Mouse (Mus musculus): ENCODE data around the gene Gkn3. TPM values are rescaled to one million over a fixed set of nuclear protein-coding genes. Genes with fewer than 3 reads are reported as not detected.

Gene Gkn3
- polyA plus RNA-seq, 1 experiment = not detected

DNA sequence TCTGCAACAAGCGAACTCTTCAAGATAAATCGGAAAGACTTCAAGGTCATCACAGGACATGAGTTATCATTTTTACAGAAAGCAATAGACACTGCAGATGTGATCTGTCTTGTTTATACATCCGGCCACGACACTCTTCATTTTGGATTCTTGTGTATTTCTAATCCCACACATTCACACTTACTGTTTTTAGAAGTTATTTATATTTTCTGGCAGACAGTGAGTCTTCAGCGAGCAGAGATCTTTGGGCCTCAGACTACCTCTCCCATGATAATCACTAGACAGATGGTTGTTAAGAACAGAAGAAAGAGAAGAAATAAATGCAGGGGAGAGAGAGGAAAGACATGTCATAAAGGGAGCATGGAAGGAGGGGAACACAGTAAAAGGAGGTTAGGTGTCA is 19.5 kb downstream of the Gkn3 start:
- TF ChIP-seq CEBPB (IDR thresholded peaks at IDR 0.05; ENCODE audit: insufficient read depth, poor library complexity, severe bottlenecking) (no peak), POLR2A (IDR thresholded peaks at IDR 0.05; ENCODE audit: insufficient read length, low read depth) (no peak), MAX (IDR thresholded peaks at IDR 0.05; ENCODE audit: low read depth) (no peak), TCF12 (IDR thresholded peaks at IDR 0.05; ENCODE audit: insufficient read depth, poor library complexity, severe bottlenecking) (no peak), USF1 (IDR thresholded peaks at IDR 0.05; ENCODE audit: low read depth) (no peak), E2F4 (IDR thresholded peaks at IDR 0.05; ENCODE audit: insufficient read depth) (no peak), MYOG (IDR thresholded peaks at IDR 0.05; ENCODE audit: control insufficient read depth in 1 of 3, insufficient read depth in 1 of 3, insufficient read length in 2 of 3, low read depth in 2 of 3) (no peak), SRF (IDR thresholded peaks at IDR 0.05; ENCODE audit: control insufficient read depth, insufficient read length, low read depth) (no peak)
- Histone ChIP-seq H3K4me3 (no peak overlapping the region), H3K4me2 (ENCODE audit: low read depth) (no peak overlapping the region), H3ac (ENCODE audit: control insufficient read depth, insufficient read length) (no peak overlapping the region), H3K36me3 (ENCODE audit: control insufficient read depth, insufficient read depth) (no peaks in the 10 kb centered on the region), H3K27me3 (ENCODE audit: control insufficient read depth, insufficient read depth, insufficient read length) (peaks cover 45% of the 10 kb centered on the region), H3K79me2 (ENCODE audit: control insufficient read depth, insufficient read depth) (no peaks in the 10 kb centered on the region)

DNA sequence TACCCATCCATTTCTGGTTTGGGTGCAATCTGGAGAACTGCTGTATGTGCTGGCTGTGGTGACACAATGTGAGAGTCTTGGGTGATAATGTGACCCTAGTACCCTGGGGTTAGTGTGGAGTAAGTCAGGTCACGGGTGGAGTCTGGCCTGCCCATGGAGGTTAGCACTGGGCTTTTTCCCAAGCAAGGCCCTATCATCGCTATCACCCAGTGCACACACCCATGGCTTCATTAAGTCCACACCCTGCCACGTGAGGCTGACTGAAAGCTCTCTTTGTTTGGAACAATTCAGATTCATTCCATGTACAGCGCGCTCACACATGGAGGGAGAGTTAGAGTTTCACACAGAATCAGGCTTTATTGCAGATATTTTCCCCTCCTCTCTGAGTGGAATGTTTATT is 34.3 kb downstream of the Gkn3 start:
- Histone ChIP-seq H3K79me2 (ENCODE audit: control insufficient read depth, insufficient read depth) (no peaks in the 10 kb centered on the region), H3K4me3 (no peak overlapping the region), H3K36me3 (ENCODE audit: control insufficient read depth, insufficient read depth) (no peaks in the 10 kb centered on the region), H3ac (ENCODE audit: control insufficient read depth, insufficient read length) (no peak overlapping the region), H3K27me3 (ENCODE audit: control insufficient read depth, insufficient read depth, insufficient read length) (no peaks in the 10 kb centered on the region), H3K4me2 (ENCODE audit: low read depth) (no peak overlapping the region)
- TF ChIP-seq MYOG (IDR thresholded peaks at IDR 0.05; ENCODE audit: control insufficient read depth in 1 of 3, insufficient read depth in 1 of 3, insufficient read length in 2 of 3, low read depth in 2 of 3) (no peak), MAX (IDR thresholded peaks at IDR 0.05; ENCODE audit: low read depth) (no peak), E2F4 (IDR thresholded peaks at IDR 0.05; ENCODE audit: insufficient read depth) (no peak)

DNA sequence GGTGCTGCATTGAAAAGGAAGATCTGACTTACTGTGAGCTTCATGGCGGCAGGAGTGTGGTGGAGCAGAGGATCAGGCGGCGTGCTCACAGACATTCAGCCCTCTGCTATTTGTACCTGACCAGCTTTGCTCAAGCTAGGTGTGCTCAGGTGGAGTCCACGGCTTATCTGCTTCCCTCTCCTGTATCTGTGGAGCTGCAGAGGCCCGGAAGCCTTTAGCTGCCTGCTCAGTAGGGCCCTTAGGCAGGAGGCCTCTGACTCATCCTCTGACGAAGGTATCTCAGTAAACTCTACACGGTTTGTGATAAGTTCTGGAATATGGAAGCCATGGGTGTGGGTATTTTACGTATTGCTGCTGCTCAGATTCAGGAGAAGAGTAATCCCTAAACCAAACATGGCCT is 37.9 kb downstream of the Gkn3 start, which contains the start of gene Gkn1:
Gkn1 (minus strand) TSS at position 114 of the 400 bp plus-strand sequence.
- Histone ChIP-seq H3K27me3 (ENCODE audit: control insufficient read depth, insufficient read depth, insufficient read length) (peaks cover 10% of the 10 kb centered on the region), H3K36me3 (ENCODE audit: control insufficient read depth, insufficient read depth) (no peaks in the 10 kb centered on the region), H3K4me3 (no peak within 1 kb of the TSS), H3K79me2 (ENCODE audit: control insufficient read depth, insufficient read depth) (no peaks in the 10 kb centered on the region), H3ac (ENCODE audit: control insufficient read depth, insufficient read length) (no peak within 1 kb of the TSS), H3K4me2 (ENCODE audit: low read depth) (no peak within 1 kb of the TSS)
- TF ChIP-seq E2F4 (IDR thresholded peaks at IDR 0.05; ENCODE audit: insufficient read depth) = no peak
- no peak for TF ChIP-seq MYOD1 (IDR thresholded peaks at IDR 0.05; ENCODE audit: control insufficient read depth in 1 of 3, insufficient read length in 2 of 3, low read depth in 2 of 3)
- no peak for TF ChIP-seq TCF12 (IDR thresholded peaks at IDR 0.05; ENCODE audit: insufficient read depth, poor library complexity, severe bottlenecking)
- no peak for TF ChIP-seq REST (IDR thresholded peaks at IDR 0.05; ENCODE audit: insufficient read depth, insufficient read length)
- no peak for TF ChIP-seq POLR2A (IDR thresholded peaks at IDR 0.05; ENCODE audit: insufficient read length, low read depth)
- TF ChIP-seq SRF (IDR thresholded peaks at IDR 0.05; ENCODE audit: control insufficient read depth, insufficient read length, low read depth) = no peak
- TF ChIP-seq CEBPB (IDR thresholded peaks at IDR 0.05; ENCODE audit: insufficient read depth, poor library complexity, severe bottlenecking) = no peak
- TF ChIP-seq TCF3 (IDR thresholded peaks at IDR 0.05; ENCODE audit: insufficient read length, low read depth) = no peak

DNA sequence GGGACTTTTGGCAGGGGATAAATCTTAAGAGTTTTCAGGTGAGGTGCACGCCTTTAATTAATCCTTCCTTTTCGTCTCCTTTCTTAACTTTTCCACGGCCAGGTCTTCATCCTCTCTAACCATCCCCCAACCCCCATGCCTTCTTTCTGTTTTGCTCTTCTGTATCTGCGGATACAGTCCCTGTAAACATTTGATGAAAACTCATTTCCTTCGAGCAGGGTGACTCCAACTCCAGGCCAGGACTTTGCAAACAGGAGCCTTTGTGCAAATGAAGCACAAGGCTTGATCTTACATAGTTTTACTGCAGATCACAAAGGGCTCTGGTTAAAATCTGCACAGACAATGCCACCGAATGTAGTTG is 52.8 kb downstream of the Gkn3 start:
- H3K27me3 ChIP-seq (ENCODE audit: control insufficient read depth, insufficient read depth, insufficient read length) = peaks cover 5% of the 10 kb centered on the region
- peak overlapping the region; percentile 35 for H3ac ChIP-seq (ENCODE audit: control insufficient read depth, insufficient read length)
- no peak overlapping the region for H3K4me2 ChIP-seq (ENCODE audit: low read depth)
- H3K36me3 ChIP-seq (ENCODE audit: control insufficient read depth, insufficient read depth) = no peaks in the 10 kb centered on the region
- H3K79me2 ChIP-seq (ENCODE audit: control insufficient read depth, insufficient read depth) = peaks cover 8% of the 10 kb centered on the region
- H3K4me3 ChIP-seq = peak overlapping the region; percentile 50
- TF ChIP-seq POLR2A (IDR thresholded peaks at IDR 0.05; ENCODE audit: insufficient read length, low read depth) = no peak

DNA sequence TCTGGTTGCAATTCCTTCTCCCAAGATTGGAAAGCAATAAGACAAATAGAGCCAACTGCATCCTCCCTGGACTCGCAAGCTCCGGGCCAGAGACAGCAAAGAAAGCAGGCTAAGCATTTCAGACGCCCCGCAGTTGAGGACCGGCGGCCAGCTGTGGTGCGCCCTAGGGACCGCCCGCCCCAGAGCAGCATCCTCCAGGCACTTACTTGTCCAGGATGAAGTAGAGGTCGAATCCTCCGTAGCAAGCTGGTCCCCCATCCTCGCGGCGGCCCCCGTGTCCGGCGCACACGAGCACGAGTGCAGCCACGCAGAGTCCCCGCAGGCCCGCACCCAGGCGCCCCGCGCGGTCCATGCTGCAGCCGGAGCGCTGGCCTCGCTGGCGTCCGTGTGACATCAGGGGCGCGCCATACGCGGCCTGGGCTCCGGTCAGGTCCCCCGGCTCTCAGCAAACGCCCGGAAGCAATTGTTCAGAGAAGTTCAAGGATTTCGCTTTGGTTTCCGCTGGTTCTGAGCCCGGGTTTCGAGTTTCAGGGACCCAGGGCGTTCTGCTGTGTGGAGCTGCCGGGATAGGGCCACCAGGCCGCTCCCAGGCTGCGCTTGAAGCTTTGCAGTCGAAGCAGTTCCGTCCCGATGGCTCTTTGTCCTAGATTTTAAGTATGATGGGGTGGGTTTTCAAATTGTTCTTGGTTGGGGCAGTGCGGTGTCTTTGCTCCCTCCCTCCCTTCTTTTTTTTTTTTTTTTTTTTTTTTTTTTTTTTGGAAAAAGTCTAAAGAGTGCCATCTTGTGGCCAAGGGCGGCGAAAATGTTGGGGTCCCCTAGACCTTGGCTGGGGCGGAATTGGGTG is 53.4 kb downstream of the Gkn3 start, which contains the start of gene Antxr1:
Antxr1 (minus strand) TSS at position 731 of the 844 bp plus-strand sequence.
- no peak for TF ChIP-seq E2F4 (IDR thresholded peaks at IDR 0.05; ENCODE audit: insufficient read depth)
- TF ChIP-seq MAX (IDR thresholded peaks at IDR 0.05; ENCODE audit: low read depth) = no peak
- no peak for TF ChIP-seq MYOD1 (IDR thresholded peaks at IDR 0.05; ENCODE audit: control insufficient read depth in 1 of 3, insufficient read length in 2 of 3, low read depth in 2 of 3)
- TF ChIP-seq MYOG (IDR thresholded peaks at IDR 0.05; ENCODE audit: control insufficient read depth in 1 of 3, insufficient read depth in 1 of 3, insufficient read length in 2 of 3, low read depth in 2 of 3) = peak in 1 of 3 experiments; percentile 1
- TF ChIP-seq CEBPB (IDR thresholded peaks at IDR 0.05; ENCODE audit: insufficient read depth, poor library complexity, severe bottlenecking) = no peak
- no peak for TF ChIP-seq TCF12 (IDR thresholded peaks at IDR 0.05; ENCODE audit: insufficient read depth, poor library complexity, severe bottlenecking)
- no peak for TF ChIP-seq TCF3 (IDR thresholded peaks at IDR 0.05; ENCODE audit: insufficient read length, low read depth)
- TF ChIP-seq POLR2A (IDR thresholded peaks at IDR 0.05; ENCODE audit: insufficient read length, low read depth) = peak; percentile 42
- no peak for TF ChIP-seq POLR2AphosphoS2 (IDR thresholded peaks at IDR 0.05; ENCODE audit: insufficient read length, low read depth)
- Histone ChIP-seq H3K36me3 (ENCODE audit: control insufficient read depth, insufficient read depth) (no peaks in the 10 kb centered on the region), H3K27me3 (ENCODE audit: control insufficient read depth, insufficient read depth, insufficient read length) (peaks cover 5% of the 10 kb centered on the region), H3K79me2 (ENCODE audit: control insufficient read depth, insufficient read depth) (peaks cover 8% of the 10 kb centered on the region), H3ac (ENCODE audit: control insufficient read depth, insufficient read length) (peak within 1 kb of the TSS; percentile 35), H3K4me2 (ENCODE audit: low read depth) (peak within 1 kb of the TSS; percentile 91), H3K4me3 (peak within 1 kb of the TSS; percentile 50)
